Mouse (Mus musculus): ENCODE measurements at regions not wholly inside any gene's neighbourhood (a gene's known extent, or its start where the extent isn't known, plus 50 kb on each side); places are given as distances from the start of the nearest gene placed in this dataset.
A peak's percentile ranks its signal among the peaks of the same experiment; 100 is the strongest.

GRCm38 (mm10) chr3:81583387-81584027 lies 348.9 kb upstream of the Ctso start:
- no peak overlapping the region for H3K4me3 ChIP-seq (ENCODE audit: low read depth, low read length)
- ATAC-seq (ENCODE audit: low FRiP score) (no peak), DNase-seq (ENCODE audit: low spot score) (no peak)
- no peaks in the 10 kb centered on the region for H3K27me3 ChIP-seq (ENCODE audit: insufficient read depth, low read length)
- 75% methylated on average over 7 of the region's 7 CpGs for WGBS
- no peak overlapping the region for H3K4me2 ChIP-seq (ENCODE audit: low read depth, low read length, poor library complexity, severe bottlenecking)
- no peaks in the 10 kb centered on the region for H3K36me3 ChIP-seq (ENCODE audit: insufficient read depth, low read length)
- no peaks in the 10 kb centered on the region for H3K9me3 ChIP-seq (ENCODE audit: low read length)
- H3K4me1 ChIP-seq (ENCODE audit: insufficient read depth, low read length): no peaks in the 10 kb centered on the region
- no peak overlapping the region for H3K9ac ChIP-seq (replicated peaks; ENCODE audit: low read length, poor library complexity, severe bottlenecking)
- no peak for TF ChIP-seq CTCF (IDR thresholded peaks at IDR 0.05)
- no peak overlapping the region for H3K27ac ChIP-seq (ENCODE audit: low read depth, low read length)

- no peak overlapping the region for H3K9ac ChIP-seq (replicated peaks; ENCODE audit: low read length, poor library complexity, severe bottlenecking)
- H3K4me1 ChIP-seq (ENCODE audit: insufficient read depth, low read length): no peaks in the 10 kb centered on the region
- 82% methylated on average over 3 of the region's 3 CpGs for WGBS
- DNase-seq (ENCODE audit: low spot score): no peak
- H3K27me3 ChIP-seq (ENCODE audit: insufficient read depth, low read length): no peaks in the 10 kb centered on the region
- H3K4me3 ChIP-seq (ENCODE audit: low read depth, low read length): no peak overlapping the region
- no peak overlapping the region for H3K4me2 ChIP-seq (ENCODE audit: low read depth, low read length, poor library complexity, severe bottlenecking)
- no peak for ATAC-seq (ENCODE audit: low FRiP score)
- no peak overlapping the region for H3K27ac ChIP-seq (ENCODE audit: low read depth, low read length)
- no peak for TF ChIP-seq CTCF (IDR thresholded peaks at IDR 0.05)
- no peaks in the 10 kb centered on the region for H3K9me3 ChIP-seq (ENCODE audit: low read length)
- no peaks in the 10 kb centered on the region for H3K36me3 ChIP-seq (ENCODE audit: insufficient read depth, low read length)
Observed at GRCm38 (mm10) chr3:81589109-81589508, 343.3 kb upstream of the Ctso start.

GRCm38 (mm10) chr3:81629157-81629556 lies 303.2 kb upstream of the Ctso start:
- no peak for ATAC-seq (ENCODE audit: low FRiP score)
- 69% methylated on average over 2 of the region's 2 CpGs for WGBS
- H3K9me3 ChIP-seq (ENCODE audit: low read length): no peaks in the 10 kb centered on the region

GRCm38 (mm10) chr3:81658490-81658889 lies 273.9 kb upstream of the Ctso start:
- Histone ChIP-seq H3K27ac (ENCODE audit: low read depth, low read length) (no peak overlapping the region), H3K27me3 (ENCODE audit: insufficient read depth, low read length) (no peaks in the 10 kb centered on the region), H3K9ac (replicated peaks; ENCODE audit: low read length, poor library complexity, severe bottlenecking) (no peak overlapping the region), H3K36me3 (ENCODE audit: insufficient read depth, low read length) (no peaks in the 10 kb centered on the region), H3K4me1 (ENCODE audit: insufficient read depth, low read length) (no peaks in the 10 kb centered on the region), H3K9me3 (ENCODE audit: low read length) (no peaks in the 10 kb centered on the region), H3K4me3 (ENCODE audit: low read depth, low read length) (no peak overlapping the region), H3K4me2 (ENCODE audit: low read depth, low read length, poor library complexity, severe bottlenecking) (no peak overlapping the region)
- no peak for TF ChIP-seq CTCF (IDR thresholded peaks at IDR 0.05)
- ATAC-seq (ENCODE audit: low FRiP score) (no peak), DNase-seq (ENCODE audit: low spot score) (no peak)
- 30% methylated on average over 3 of the region's 3 CpGs for WGBS

More at GRCm38 (mm10) chr3:81629157-81629556, 303.2 kb upstream of the Ctso start:
- Histone ChIP-seq H3K4me1 (ENCODE audit: insufficient read depth, low read length) (no peaks in the 10 kb centered on the region), H3K36me3 (ENCODE audit: insufficient read depth, low read length) (no peaks in the 10 kb centered on the region), H3K27ac (ENCODE audit: low read depth, low read length) (no peak overlapping the region), H3K4me2 (ENCODE audit: low read depth, low read length, poor library complexity, severe bottlenecking) (no peak overlapping the region), H3K4me3 (ENCODE audit: low read depth, low read length) (no peak overlapping the region), H3K9ac (replicated peaks; ENCODE audit: low read length, poor library complexity, severe bottlenecking) (no peak overlapping the region), H3K27me3 (ENCODE audit: insufficient read depth, low read length) (no peaks in the 10 kb centered on the region)
- DNase-seq (ENCODE audit: low spot score): no peak
- no peak for TF ChIP-seq CTCF (IDR thresholded peaks at IDR 0.05)

GRCm38 (mm10) chr3:81661620-81662019 lies 270.8 kb upstream of the Ctso start:
- Histone ChIP-seq H3K9me3 (ENCODE audit: low read length) (no peaks in the 10 kb centered on the region), H3K4me2 (ENCODE audit: low read depth, low read length, poor library complexity, severe bottlenecking) (no peak overlapping the region), H3K36me3 (ENCODE audit: insufficient read depth, low read length) (no peaks in the 10 kb centered on the region), H3K27ac (ENCODE audit: low read depth, low read length) (no peak overlapping the region), H3K27me3 (ENCODE audit: insufficient read depth, low read length) (no peaks in the 10 kb centered on the region), H3K4me3 (ENCODE audit: low read depth, low read length) (no peak overlapping the region), H3K4me1 (ENCODE audit: insufficient read depth, low read length) (no peaks in the 10 kb centered on the region), H3K9ac (replicated peaks; ENCODE audit: low read length, poor library complexity, severe bottlenecking) (no peak overlapping the region)
- no peak for ATAC-seq (ENCODE audit: low FRiP score)
- DNase-seq (ENCODE audit: low spot score): peak; percentile 43
- no peak for TF ChIP-seq CTCF (IDR thresholded peaks at IDR 0.05)
- 11% methylated on average over 1 of the region's 1 CpGs for WGBS

GRCm38 (mm10) chr3:81666262-81666661 lies 266.1 kb upstream of the Ctso start:
- Histone ChIP-seq H3K36me3 (ENCODE audit: insufficient read depth, low read length) (no peaks in the 10 kb centered on the region), H3K4me3 (ENCODE audit: low read depth, low read length) (no peak overlapping the region), H3K4me2 (ENCODE audit: low read depth, low read length, poor library complexity, severe bottlenecking) (no peak overlapping the region), H3K9ac (replicated peaks; ENCODE audit: low read length, poor library complexity, severe bottlenecking) (no peak overlapping the region), H3K9me3 (ENCODE audit: low read length) (no peaks in the 10 kb centered on the region), H3K27me3 (ENCODE audit: insufficient read depth, low read length) (no peaks in the 10 kb centered on the region), H3K27ac (ENCODE audit: low read depth, low read length) (no peak overlapping the region), H3K4me1 (ENCODE audit: insufficient read depth, low read length) (no peaks in the 10 kb centered on the region)
- WGBS: 50% methylated on average over 2 of the region's 2 CpGs
- TF ChIP-seq CTCF (IDR thresholded peaks at IDR 0.05): no peak
- ATAC-seq (ENCODE audit: low FRiP score) (no peak), DNase-seq (ENCODE audit: low spot score) (no peak)
